Mouse (Mus musculus) MEL (cell line): Measurements from ENCODE around the gene Abhd11.

Experiments used
- CHD1 ChIP-seq: IDR thresholded peaks from 2 replicates; pipeline ENCODE4 v1.6.1; 2012; ENCODE audit warnings: low read depth, mild to moderate bottlenecking, inconsistent platforms, low read length, improper control_type of control experiment
- CTCF ChIP-seq, 3 experiments: IDR thresholded peaks in 2 of 3; conservative IDR thresholded peaks in 1 of 3; 2 replicates each; pipeline ENCODE4 v1.5.1; 2011 to 2012; ENCODE audit warnings: low read length in 3 of 3, low read depth in 2 of 3, mild to moderate bottlenecking in 2 of 3, improper control_type of control experiment in 1 of 3, inconsistent platforms in 1 of 3, mixed read lengths in 1 of 3, moderate library complexity in 1 of 3; ENCODE audit not compliant: control insufficient read depth in 1 of 3, insufficient read depth in 1 of 3, poor library complexity in 1 of 3, severe bottlenecking in 1 of 3
- EP300 ChIP-seq, 2 experiments: IDR thresholded peaks; 2 replicates each; pipeline ENCODE4 v1.6.1; 2011; ENCODE audit warnings: improper control_type of control experiment in 2 of 2, low read length in 2 of 2, low read depth in 1 of 2, mild to moderate bottlenecking in 1 of 2
- GATA1 ChIP-seq: IDR thresholded peaks from 2 replicates; pipeline ENCODE4 v1.6.1; 2011; ENCODE audit warnings: low read depth, low read length, improper control_type of control experiment
- MAX ChIP-seq: IDR thresholded peaks from 2 replicates; pipeline ENCODE4 v1.6.1; 2011; ENCODE audit warnings: low read length, improper control_type of control experiment
- MXI1 ChIP-seq: IDR thresholded peaks from 2 replicates; pipeline ENCODE4 v1.6.1; 2011; ENCODE audit warnings: mild to moderate bottlenecking, low read depth, low read length, improper control_type of control experiment
- NELFE ChIP-seq: IDR thresholded peaks from 2 replicates; pipeline ENCODE4 v1.6.1; 2011; ENCODE audit warnings: low read depth, low read length, improper control_type of control experiment
- NRF1 ChIP-seq: IDR thresholded peaks from 2 replicates; pipeline ENCODE4 v1.6.1; 2014; ENCODE audit warnings: low read depth, mild to moderate bottlenecking, inconsistent platforms, low read length, improper control_type of control experiment, moderate library complexity; ENCODE audit not compliant: poor library complexity, insufficient read depth, severe bottlenecking
- POLR2A ChIP-seq, 2 experiments: IDR thresholded peaks; 2 replicates each; pipeline ENCODE4 v1.6.1; 2011 to 2012; ENCODE audit warnings: low read length in 2 of 2, mild to moderate bottlenecking in 2 of 2, control low read depth in 1 of 2, improper control_type of control experiment in 1 of 2, low read depth in 1 of 2, moderate library complexity in 1 of 2; ENCODE audit not compliant: control insufficient read depth in 1 of 2, insufficient read depth in 1 of 2, poor library complexity in 1 of 2
- POLR2AphosphoS2 ChIP-seq: IDR thresholded peaks from 2 replicates; pipeline ENCODE4 v1.6.1; 2011; ENCODE audit warnings: low read length, improper control_type of control experiment
- TAL1 ChIP-seq: IDR thresholded peaks from 2 replicates; pipeline ENCODE4 v1.6.1; 2012; ENCODE audit warnings: mild to moderate bottlenecking, inconsistent platforms, low read length, moderate library complexity, mixed read lengths
- UBTF ChIP-seq: IDR thresholded peaks from 2 replicates; pipeline ENCODE4 v1.6.1; 2012; ENCODE audit warnings: low read depth, mild to moderate bottlenecking, inconsistent platforms, low read length, improper control_type of control experiment, moderate library complexity, borderline replicate concordance; ENCODE audit not compliant: insufficient read depth
- USF1 ChIP-seq: IDR thresholded peaks from 2 replicates; pipeline ENCODE4 v1.6.1; 2014; ENCODE audit warnings: low read depth, mild to moderate bottlenecking, inconsistent platforms, low read length, improper control_type of control experiment, moderate library complexity
- ZNF384 ChIP-seq: IDR thresholded peaks from 2 replicates; pipeline ENCODE4 v1.6.1; 2012; ENCODE audit warnings: low read depth, mild to moderate bottlenecking, inconsistent platforms, low read length, improper control_type of control experiment

DNA sequence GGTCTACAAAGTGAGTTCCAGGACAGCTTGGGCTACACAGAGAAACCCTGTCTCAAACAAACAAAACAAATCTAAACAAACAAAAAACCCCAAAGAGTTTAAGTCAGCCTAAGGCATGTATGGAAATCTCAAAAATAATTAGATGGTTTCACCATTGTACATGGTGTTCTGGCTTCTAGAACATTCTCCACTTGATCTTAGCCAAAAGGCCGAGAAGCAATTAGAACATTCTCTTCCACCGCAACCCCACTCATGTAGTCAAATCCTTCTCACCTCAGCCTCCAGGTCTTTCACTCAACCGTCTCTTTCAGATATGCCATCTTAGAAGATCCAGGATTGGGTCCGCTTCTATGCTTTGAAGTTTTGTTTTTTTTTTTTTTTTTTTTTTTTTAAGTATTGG, 9.2 kb upstream of the Abhd11 start:
- TF ChIP-seq MAX (no peak), MXI1 (no peak), NRF1 (no peak), CTCF (IDR thresholded peaks at IDR 0.05 in 2 of 3, conservative IDR thresholded peaks at IDR 0.05 in 1 of 3; ENCODE audit: control insufficient read depth in 1 of 3, insufficient read depth in 1 of 3, low read depth in 2 of 3, low read length in 3 of 3, poor library complexity in 1 of 3, severe bottlenecking in 1 of 3) (no peak), USF1 (no peak), GATA1 (no peak), NELFE (no peak), POLR2A (IDR thresholded peaks at IDR 0.05; ENCODE audit: control insufficient read depth in 1 of 2, insufficient read depth in 1 of 2, low read depth in 1 of 2, low read length in 2 of 2, poor library complexity in 1 of 2) (no peak), ZNF384 (no peak), UBTF (no peak), CHD1 (no peak), POLR2AphosphoS2 (no peak), TAL1 (no peak), EP300 (IDR thresholded peaks at IDR 0.05; ENCODE audit: low read depth in 1 of 2, low read length in 2 of 2) (no peak)
